Mouse (Mus musculus): ENCODE measurements at regions not wholly inside any gene's neighbourhood (a gene's known extent, or its start where the extent isn't known, plus 50 kb on each side); places are given as distances from the start of the nearest gene placed in this dataset.

- TF ChIP-seq CTCF (conservative IDR thresholded peaks at IDR 0.05 in 1 of 2, IDR thresholded peaks at IDR 0.05 in 1 of 2; ENCODE audit: low read depth in 2 of 2, low read length in 2 of 2), result no peak
- TF ChIP-seq MXI1 (IDR thresholded peaks at IDR 0.05; ENCODE audit: low read depth, low read length), result no peak
- no peak for TF ChIP-seq ZC3H11A (IDR thresholded peaks at IDR 0.05; ENCODE audit: low read depth, low read length)
- TF ChIP-seq SIN3A (IDR thresholded peaks at IDR 0.05; ENCODE audit: low read length), result no peak
These were observed 260.9 kb upstream of the Gm49339 start for GRCm38 (mm10) chr10:51219481-51219880.
